7 mouse cellular contexts compared by ENCODE assay signal in the genomic region with DNA sequence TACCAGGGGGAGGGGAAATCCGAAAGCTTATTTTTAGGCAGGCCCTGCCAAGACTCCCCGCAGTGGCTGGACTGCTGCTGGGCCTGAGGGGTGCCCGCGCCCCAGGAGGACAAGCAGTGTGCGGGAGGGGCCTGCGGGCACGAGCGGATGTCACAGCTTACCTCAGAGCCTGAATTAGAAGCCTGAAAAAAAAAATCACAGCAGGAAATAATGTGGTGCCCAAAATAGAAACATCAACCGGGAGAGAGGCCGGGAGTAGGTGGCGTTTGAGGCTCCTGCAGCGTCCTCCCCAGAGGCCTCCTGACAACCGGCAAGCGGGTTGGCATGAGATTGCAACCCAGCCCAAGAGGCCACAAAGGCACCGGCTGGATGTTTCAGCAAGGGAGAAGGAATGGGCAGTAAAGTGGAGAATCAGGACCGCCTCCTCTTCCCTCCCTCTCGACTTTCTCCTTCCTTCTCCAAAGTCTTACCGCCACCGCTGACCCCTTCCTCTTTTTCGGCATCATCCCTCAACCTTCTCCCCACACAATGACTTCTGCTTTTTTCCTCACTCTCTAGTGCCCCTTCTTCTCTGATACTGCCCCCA. TPM values are rescaled to one million over a fixed set of nuclear protein-coding genes. Genes with fewer than 3 reads are reported as not detected.
DNase-seq lines count a peak whose midpoint lies in the region; ATAC-seq lines count a peak whose summit lies in the region.

No protein-coding gene starts in this region.

- H3K4me3 ChIP-seq in brown adipose tissue, adult 24 weeks (ENCODE audit: insufficient read depth, low read depth, low read length) = peak overlapping the region; percentile 26
- H3K4me3 ChIP-seq in limb, embryonic 12.5 days (replicated peaks) = no peak overlapping the region
- no peak overlapping the region for H3K4me3 ChIP-seq in midbrain, embryonic 12.5 days

- H3K27me3 ChIP-seq in limb, embryonic 12.5 days = no peaks in the 10 kb centered on the region
- no peaks in the 10 kb centered on the region for H3K27me3 ChIP-seq in midbrain, embryonic 12.5 days

- 13% methylated on average over 20 of the region's 20 CpGs for WGBS in limb, embryonic 12.5 days
- WGBS in midbrain, embryonic 12.5 days = 18% methylated on average over 20 of the region's 20 CpGs

- no peak overlapping the region; the same call in 1 of the 2 replicates for H3K9ac ChIP-seq in limb, embryonic 12.5 days (replicated peaks)
- H3K9ac ChIP-seq in midbrain, embryonic 12.5 days (replicated peaks) = no peak overlapping the region

- DNase-seq in Muller cell, postnatal 12 days (ENCODE audit: inconsistent ontology term) = peak; percentile 79
- DNase-seq in gastrocnemius, postnatal 14 days = peak; percentile 44
- peak; percentile 39 for DNase-seq in induced T-regulatory cell, adult 2 months (ENCODE audit: low read depth)
- DNase-seq in thymus, postnatal 0 days (ENCODE audit: low spot score) = no peak

- H3K36me3 ChIP-seq in limb, embryonic 12.5 days = no peaks in the 10 kb centered on the region
- H3K36me3 ChIP-seq in midbrain, embryonic 12.5 days = no peaks in the 10 kb centered on the region

- intact Hi-C loops in gastrocnemius, postnatal 14 days (cut with DNase I; ENCODE audit: low total_unique reads) = no loop called here

- H3K4me2 ChIP-seq in limb, embryonic 12.5 days = peak overlapping the region; percentile 40
- peak overlapping the region; percentile 21; the same call in 1 of the 2 replicates for H3K4me2 ChIP-seq in midbrain, embryonic 12.5 days (replicated peaks)

- ATAC-seq in limb, embryonic 12.5 days (ENCODE audit: insufficient number of reproducible peaks, insufficient read depth, low FRiP score, low TSS enrichment, low read depth) = no peak
- no peak for ATAC-seq in midbrain, embryonic 12.5 days (ENCODE audit: low FRiP score, low read depth)

- H3K9me3 ChIP-seq in limb, embryonic 12.5 days = no peaks in the 10 kb centered on the region
- no peaks in the 10 kb centered on the region for H3K9me3 ChIP-seq in midbrain, embryonic 12.5 days

- H3K4me1 ChIP-seq in brown adipose tissue, adult 24 weeks (ENCODE audit: control insufficient read depth, insufficient read depth, insufficient read length, low read length) = peaks cover 11% of the 10 kb centered on the region
- H3K4me1 ChIP-seq in limb, embryonic 12.5 days (replicated peaks) = peaks cover 13% of the 10 kb centered on the region; the same call in 1 of the 2 replicates
- 0 out of 2 replicates have a peak, but pooled peaks cover 5% of the 10 kb centered on the region for H3K4me1 ChIP-seq in midbrain, embryonic 12.5 days

- peak overlapping the region; percentile 90 for H3K27ac ChIP-seq in brown adipose tissue, adult 24 weeks (replicated peaks; ENCODE audit: low read depth, low read length)
- H3K27ac ChIP-seq in limb, embryonic 12.5 days = no peak overlapping the region
- H3K27ac ChIP-seq in midbrain, embryonic 12.5 days (replicated peaks) = no peak overlapping the region

RNA-seq across cellular contexts. Expression of a gene that starts 25.6 kb away (rescaled TPM):
- 464 and 474 TPM in 2 replicates for polyA plus RNA-seq in brown adipose tissue, adult 24 weeks (2012; ENCODE audit: insufficient read depth, insufficient read length, missing spikeins)
- total RNA-seq in gastrocnemius, postnatal 14 days (2021) = 100 to 1,000 TPM; 237 TPM
- 256 and 289 TPM in 2 replicates for polyA plus RNA-seq in limb, embryonic 12.5 days (2016; fragmentation: Nextera tagmentation; extraction: Ambion mirVana)
- polyA plus RNA-seq in midbrain, embryonic 12.5 days (2016; fragmentation: Nextera tagmentation; extraction: Ambion mirVana) = 196 and 204 TPM in 2 replicates
- polyA plus RNA-seq in thymus, postnatal 0 days (2015; fragmentation: Nextera tagmentation; extraction: Ambion mirVana) = 425 and 428 TPM in 2 replicates

RNA-seq across cellular contexts. Expression of a gene that starts 43.5 kb away (rescaled TPM):
- 11.2 and 11.5 TPM in 2 replicates for polyA plus RNA-seq in brown adipose tissue, adult 24 weeks (2012; ENCODE audit: insufficient read depth, insufficient read length, missing spikeins)
- 1 to 10 TPM; 9.6 to 10.0 TPM for total RNA-seq in gastrocnemius, postnatal 14 days (2021)
- 31.0 TPM in 2 replicates for polyA plus RNA-seq in limb, embryonic 12.5 days (2016; fragmentation: Nextera tagmentation; extraction: Ambion mirVana)
- 29.9 and 30.4 TPM in 2 replicates for polyA plus RNA-seq in midbrain, embryonic 12.5 days (2016; fragmentation: Nextera tagmentation; extraction: Ambion mirVana)
- polyA plus RNA-seq in thymus, postnatal 0 days (2015; fragmentation: Nextera tagmentation; extraction: Ambion mirVana) = 13.9 and 17.0 TPM in 2 replicates

RNA-seq across cellular contexts. Expression of a gene that starts 44.3 kb away (rescaled TPM):
- 15.2 and 18.4 TPM in 2 replicates for polyA plus RNA-seq in brown adipose tissue, adult 24 weeks (2012; ENCODE audit: insufficient read depth, insufficient read length, missing spikeins)
- total RNA-seq in gastrocnemius, postnatal 14 days (2021) = 10 to 100 TPM; 19.6 to 20.4 TPM
- polyA plus RNA-seq in limb, embryonic 12.5 days (2016; fragmentation: Nextera tagmentation; extraction: Ambion mirVana) = 41.3 and 42.4 TPM in 2 replicates
- 37.7 and 39.2 TPM in 2 replicates for polyA plus RNA-seq in midbrain, embryonic 12.5 days (2016; fragmentation: Nextera tagmentation; extraction: Ambion mirVana)
- 20.7 and 31.6 TPM in 2 replicates for polyA plus RNA-seq in thymus, postnatal 0 days (2015; fragmentation: Nextera tagmentation; extraction: Ambion mirVana)
